ENCODE assay signal across 8 mouse cellular contexts in genomic region chrX:53269289-53270062, GRCm38 (mm10). TPM values are rescaled to one million over a fixed set of nuclear protein-coding genes. Genes with fewer than 3 reads are reported as not detected.
DNase-seq lines count a peak whose midpoint lies in the region; ATAC-seq lines count a peak whose summit lies in the region.

Gene Fam122b (minus strand): TSS chrX:53269805.

- ATAC-seq in common myeloid progenitor, adult 5-6 weeks (replicated peaks; ENCODE audit: low read depth, poor library complexity, severe bottlenecking) = peak; percentile 90
- ATAC-seq in megakaryocyte progenitor cell, adult 5-6 weeks (replicated peaks; ENCODE audit: poor library complexity) = peak; percentile 81

- peak; percentile 94 for DNase-seq in ZHBTc4 (ENCODE audit: low read depth, low spot score)
- peak; percentile 77 to 86 for DNase-seq in gastrocnemius, adult 8-10 months (ENCODE audit: low spot score in 2 of 2)
- peak; percentile 95 for DNase-seq in induced T-regulatory cell, adult 2 months (ENCODE audit: low read depth)
- DNase-seq in left cerebral cortex, adult 9 months (ENCODE audit: low spot score in 2 of 2) = peak; percentile 69 to 89
- DNase-seq in right cerebral cortex, postnatal 14 days = peak; percentile 90
- DNase-seq in urinary bladder, postnatal 36 days (ENCODE audit: low spot score in 2 of 2) = peak; percentile 76 to 88

RNA-seq across cellular contexts. Expression of gene Fam122b, which starts in this region (rescaled TPM):
- total RNA-seq in common myeloid progenitor, adult 5-6 weeks (2017) = 6.1 and 11.8 TPM in 2 replicates
- total RNA-seq in gastrocnemius, adult 8-10 months (2022) = 1 to 10 TPM; 1.2 to 2.2 (median 1.7) TPM
- 21.7 and 28.2 TPM in 2 replicates for total RNA-seq in megakaryocyte progenitor cell, adult 5-6 weeks (2015)
- total RNA-seq in megakaryocyte progenitor cell, adult 5-6 weeks (2017) = 5.0 and 6.5 TPM in 2 replicates

Comparison
In these comparisons a context has a peak if more than half of its experiments do, and no peak if none do; other contexts are left out.
1. Peak in every context shown above with its lines: DNase-seq and ATAC-seq.